Mouse (Mus musculus): Measurements from ENCODE around the gene Crcp.

Gene Crcp

GRCm38 (mm10) chr5:130029142-130029897, at the start of gene Crcp, which contains the start of gene Asl:
Gene Crcp (plus strand): TSS chr5:130029290.
Gene Asl (minus strand): TSS chr5:130029247.
- peak; percentile 89 to 91 for DNase-seq

GRCm38 (mm10) chr5:129980216-129980615, 48.9 kb upstream of the Crcp start:
- DNase-seq: no peak

- no peak for DNase-seq
Measured at GRCm38 (mm10) chr5:129989376-129989775, 39.7 kb upstream of the Crcp start.

- no peak for DNase-seq
Measured at GRCm38 (mm10) chr5:129991898-129992297, 37.2 kb upstream of the Crcp start.

GRCm38 (mm10) chr5:129993374-129993773, 35.7 kb upstream of the Crcp start:
- DNase-seq: no peak

GRCm38 (mm10) chr5:129994989-129995388, 34.1 kb upstream of the Crcp start:
- no peak for DNase-seq

GRCm38 (mm10) chr5:129997700-129998099, 31.4 kb upstream of the Crcp start:
- no peak for DNase-seq

- DNase-seq: peak; percentile 74 to 77
Measured at GRCm38 (mm10) chr5:129999097-129999496, 30.0 kb upstream of the Crcp start.

GRCm38 (mm10) chr5:130000735-130001134, 28.4 kb upstream of the Crcp start:
- DNase-seq: no peak

GRCm38 (mm10) chr5:130001356-130001987, 27.6 kb upstream of the Crcp start:
- DNase-seq: peak; percentile 36 to 46

- DNase-seq: peak; percentile 73
Measured at GRCm38 (mm10) chr5:130002301-130003146, 26.6 kb upstream of the Crcp start, which contains the start of gene Gusb. Gene Gusb (minus strand): TSS chr5:130003049.

GRCm38 (mm10) chr5:130003229-130003628, 25.9 kb upstream of the Crcp start:
- no peak for DNase-seq

- peak; percentile 28 to 36 for DNase-seq
Measured at GRCm38 (mm10) chr5:130007344-130007743, 21.7 kb upstream of the Crcp start.

GRCm38 (mm10) chr5:130008034-130008590, 21.0 kb upstream of the Crcp start:
- no peak for DNase-seq

GRCm38 (mm10) chr5:130009784-130010183, 19.3 kb upstream of the Crcp start:
- no peak for DNase-seq

- DNase-seq: peak; percentile 56 to 58
Measured at GRCm38 (mm10) chr5:130010961-130011360, 18.1 kb upstream of the Crcp start.

- no peak for DNase-seq
Measured at GRCm38 (mm10) chr5:130015104-130015503, 14.0 kb upstream of the Crcp start.

GRCm38 (mm10) chr5:130019461-130019860, 9.6 kb upstream of the Crcp start:
- DNase-seq: no peak

GRCm38 (mm10) chr5:130021361-130021966, 7.6 kb upstream of the Crcp start:
- DNase-seq: no peak

GRCm38 (mm10) chr5:130022366-130022765, 6.7 kb upstream of the Crcp start:
- no peak for DNase-seq

GRCm38 (mm10) chr5:130023067-130023766, 5.9 kb upstream of the Crcp start:
- peak in 1 of 2 experiments; percentile 8 for DNase-seq
